Mouse (Mus musculus) frontal cortex, postnatal 10 days (tissue): ENCODE data around the gene Scn1b.

ENCODE experiments used
- DNase-seq, 2 experiments: peaks; one replicate each; pipeline ENCODE4 v3.0.0; 2022; ENCODE audit warnings: low spot score in 2 of 2, mixed read lengths in 1 of 2

Gene Scn1b

GRCm38 (mm10) chr7:31149751-31150565 lies 23.2 kb upstream of the Scn1b start:
- peak in 1 of 2 experiments; percentile 31 for DNase-seq

GRCm38 (mm10) chr7:31149271-31149670 lies 22.5 kb upstream of the Scn1b start:
- DNase-seq, result no peak

- peak; percentile 33 to 60 for DNase-seq
These were observed 22.0 kb upstream of the Scn1b start for GRCm38 (mm10) chr7:31148756-31149155.

GRCm38 (mm10) chr7:31148086-31148485 lies 21.3 kb upstream of the Scn1b start:
- peak in 1 of 2 experiments; percentile 15 for DNase-seq

- DNase-seq, result no peak
These were observed 18.9 kb upstream of the Scn1b start for GRCm38 (mm10) chr7:31145596-31146160.

GRCm38 (mm10) chr7:31144886-31145285 lies 18.1 kb upstream of the Scn1b start:
- DNase-seq, result no peak

GRCm38 (mm10) chr7:31140941-31141340 lies 14.1 kb upstream of the Scn1b start:
- peak in 1 of 2 experiments; percentile 3 for DNase-seq

GRCm38 (mm10) chr7:31140302-31140701 lies 13.5 kb upstream of the Scn1b start:
- DNase-seq, result no peak

GRCm38 (mm10) chr7:31139765-31140164 lies 13.0 kb upstream of the Scn1b start:
- peak in 1 of 2 experiments; percentile 50 for DNase-seq

- no peak for DNase-seq
These were observed 8.9 kb upstream of the Scn1b start for GRCm38 (mm10) chr7:31135717-31136116.

GRCm38 (mm10) chr7:31131866-31132265 lies 5.1 kb upstream of the Scn1b start:
- no peak for DNase-seq

- no peak for DNase-seq
These were observed 4.0 kb upstream of the Scn1b start for GRCm38 (mm10) chr7:31130841-31131240.

GRCm38 (mm10) chr7:31130197-31130596 lies 3.4 kb upstream of the Scn1b start:
- DNase-seq, result no peak

GRCm38 (mm10) chr7:31128157-31128705 lies 1.4 kb upstream of the Scn1b start:
- DNase-seq, result no peak

GRCm38 (mm10) chr7:31126211-31126751 lies 522 bp downstream of the Scn1b start:
- no peak for DNase-seq

GRCm38 (mm10) chr7:31125116-31125515 lies 1.7 kb downstream of the Scn1b start:
- DNase-seq, result no peak

GRCm38 (mm10) chr7:31124381-31124780 lies 2.4 kb downstream of the Scn1b start:
- DNase-seq, result no peak

GRCm38 (mm10) chr7:31123697-31124096 lies 3.1 kb downstream of the Scn1b start:
- DNase-seq, result no peak

- DNase-seq, result no peak
These were observed 3.9 kb downstream of the Scn1b start for GRCm38 (mm10) chr7:31122641-31123631.

- DNase-seq, result no peak
These were observed 7.2 kb downstream of the Scn1b start for GRCm38 (mm10) chr7:31119556-31119955.

GRCm38 (mm10) chr7:31118486-31118885 lies 8.3 kb downstream of the Scn1b start:
- DNase-seq, result no peak
